Mouse (Mus musculus): ENCODE measurements around the gene Il18r1. TPM values are rescaled to one million over a fixed set of nuclear protein-coding genes. Genes with fewer than 3 reads are reported as not detected.

Gene Il18r1
- polyA plus RNA-seq, 1 experiment from 2014 or later, result 4.4 TPM

DNA sequence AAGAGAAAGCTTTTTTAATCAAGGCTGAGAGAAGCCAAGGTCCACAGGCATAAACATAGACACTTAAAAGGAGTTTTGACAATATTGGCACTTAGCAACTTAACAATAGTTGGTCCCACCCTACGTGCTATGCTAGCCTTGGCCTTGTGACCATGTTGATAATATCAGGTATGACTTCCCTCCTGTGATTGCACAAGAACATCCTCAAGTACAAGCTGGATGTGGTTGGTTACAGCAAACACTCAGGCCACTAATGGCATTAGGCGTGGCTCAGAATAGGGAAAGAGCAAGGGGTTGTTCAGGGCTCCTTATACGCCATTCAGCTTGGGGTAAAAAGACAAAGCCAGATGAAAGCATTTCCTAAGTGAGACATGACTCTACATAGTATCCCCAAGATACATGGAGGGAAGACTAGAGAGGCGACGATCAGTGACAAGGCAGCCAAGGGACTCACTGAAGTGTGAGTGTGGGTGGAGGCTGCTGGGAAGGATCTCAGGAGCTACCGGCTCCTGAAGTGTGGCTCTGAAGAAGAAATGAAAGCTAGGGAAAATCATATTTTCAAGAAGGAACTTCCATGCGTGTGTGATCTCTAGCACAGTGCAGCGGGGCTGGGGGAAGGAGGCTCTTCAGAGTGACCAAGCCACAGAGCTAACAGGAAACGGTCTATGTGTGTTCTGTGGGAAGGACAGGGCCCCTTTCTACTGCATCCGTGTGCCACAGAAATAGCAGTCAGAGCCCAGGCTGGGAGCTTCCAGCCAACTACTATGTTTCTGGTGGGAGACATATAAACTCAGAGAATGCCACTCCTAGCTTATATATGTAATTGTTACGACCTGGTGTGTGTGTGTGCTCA lies 36.4 kb downstream of the Il18r1 start:
- Histone ChIP-seq H3K27ac (ENCODE audit: low read depth, low read length) (no peak overlapping the region), H3K4me2 (replicated peaks; ENCODE audit: low read depth) (no peak overlapping the region), H3K4me1 (replicated peaks; ENCODE audit: control insufficient read depth, insufficient read depth, low read length) (no peaks in the 10 kb centered on the region), H3K9ac (ENCODE audit: low read depth, low read length) (no peak overlapping the region), H3K27me3 (replicated peaks; ENCODE audit: control insufficient read depth, insufficient read depth, low read length) (no peaks in the 10 kb centered on the region), H3K9me3 (ENCODE audit: control insufficient read depth) (no peaks in the 10 kb centered on the region), H3K4me3 (ENCODE audit: low read depth, low read length) (no peak overlapping the region), H3K36me3 (ENCODE audit: control insufficient read depth, insufficient read depth) (no peaks in the 10 kb centered on the region)
- no peak for TF ChIP-seq CTCF (IDR thresholded peaks at IDR 0.05; ENCODE audit: low read depth)
- WGBS, result 76% methylated on average over 11 of the region's 11 CpGs
- peak; percentile 31; the same call in 1 of the 2 replicates for ATAC-seq

DNA sequence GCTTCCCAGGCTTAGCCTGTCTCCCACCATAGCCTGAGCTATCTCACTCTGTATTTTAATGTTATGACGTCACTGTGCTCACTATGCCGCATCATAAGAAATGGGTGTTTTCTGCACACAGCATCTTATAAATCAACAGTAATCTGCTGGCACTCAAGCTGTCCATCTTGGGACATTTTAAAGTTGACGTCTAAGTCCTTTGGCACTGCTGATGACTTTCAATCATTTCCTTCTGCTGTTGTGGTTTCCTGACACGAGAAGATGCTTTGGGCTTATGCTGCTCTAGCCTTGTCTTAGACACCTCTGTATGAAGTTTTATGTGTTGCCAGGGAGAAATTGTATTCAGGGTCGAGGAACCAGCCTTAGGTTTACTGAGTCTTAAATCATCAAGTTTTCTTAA lies 39.2 kb downstream of the Il18r1 start:
- ATAC-seq, result no peak
- 76% methylated on average over 5 of the region's 5 CpGs for WGBS
- no peaks in the 10 kb centered on the region for H3K27me3 ChIP-seq (replicated peaks; ENCODE audit: control insufficient read depth, insufficient read depth, low read length)
- no peak for TF ChIP-seq CTCF (IDR thresholded peaks at IDR 0.05; ENCODE audit: low read depth)
- no peak overlapping the region for H3K9ac ChIP-seq (ENCODE audit: low read depth, low read length)
- no peaks in the 10 kb centered on the region for H3K4me1 ChIP-seq (replicated peaks; ENCODE audit: control insufficient read depth, insufficient read depth, low read length)
- no peak overlapping the region for H3K4me3 ChIP-seq (ENCODE audit: low read depth, low read length)
- H3K4me2 ChIP-seq (replicated peaks; ENCODE audit: low read depth), result no peak overlapping the region
- H3K27ac ChIP-seq (ENCODE audit: low read depth, low read length), result no peak overlapping the region
- no peaks in the 10 kb centered on the region for H3K9me3 ChIP-seq (ENCODE audit: control insufficient read depth)
- H3K36me3 ChIP-seq (ENCODE audit: control insufficient read depth, insufficient read depth), result no peaks in the 10 kb centered on the region

GRCm38 (mm10) chr1:40514851-40515585 lies 49.7 kb downstream of the Il18r1 start, which contains the start of gene Il18rap:
Gene Il18rap, plus strand, starts transcription at chr1:40515362.
- WGBS, result 56% methylated on average over 9 of the region's 9 CpGs
- no peaks in the 10 kb centered on the region for H3K27me3 ChIP-seq (replicated peaks; ENCODE audit: control insufficient read depth, insufficient read depth, low read length)
- no peaks in the 10 kb centered on the region for H3K9me3 ChIP-seq (ENCODE audit: control insufficient read depth)
- H3K4me1 ChIP-seq (replicated peaks; ENCODE audit: control insufficient read depth, insufficient read depth, low read length), result no peaks in the 10 kb centered on the region
- no peaks in the 10 kb centered on the region for H3K36me3 ChIP-seq (ENCODE audit: control insufficient read depth, insufficient read depth)
- no peak within 1 kb of the TSS for H3K4me3 ChIP-seq (ENCODE audit: low read depth, low read length)
- H3K9ac ChIP-seq (ENCODE audit: low read depth, low read length), result no peak within 1 kb of the TSS
- no peak within 1 kb of the TSS for H3K27ac ChIP-seq (ENCODE audit: low read depth, low read length)
- TF ChIP-seq CTCF (IDR thresholded peaks at IDR 0.05; ENCODE audit: low read depth), result no peak
- H3K4me2 ChIP-seq (replicated peaks; ENCODE audit: low read depth), result no peak within 1 kb of the TSS
- no peak for ATAC-seq

GRCm38 (mm10) chr1:40516364-40516763 lies 51.0 kb downstream of the Il18r1 start:
- Histone ChIP-seq H3K4me3 (ENCODE audit: low read depth, low read length) (no peak overlapping the region), H3K27ac (ENCODE audit: low read depth, low read length) (no peak overlapping the region), H3K4me1 (replicated peaks; ENCODE audit: control insufficient read depth, insufficient read depth, low read length) (no peaks in the 10 kb centered on the region), H3K9ac (ENCODE audit: low read depth, low read length) (no peak overlapping the region), H3K4me2 (replicated peaks; ENCODE audit: low read depth) (no peak overlapping the region), H3K9me3 (ENCODE audit: control insufficient read depth) (no peaks in the 10 kb centered on the region), H3K27me3 (replicated peaks; ENCODE audit: control insufficient read depth, insufficient read depth, low read length) (no peaks in the 10 kb centered on the region), H3K36me3 (ENCODE audit: control insufficient read depth, insufficient read depth) (no peaks in the 10 kb centered on the region)
- no peak for ATAC-seq
- TF ChIP-seq CTCF (IDR thresholded peaks at IDR 0.05; ENCODE audit: low read depth), result no peak
- 88% methylated on average over 6 of the region's 6 CpGs for WGBS

GRCm38 (mm10) chr1:40522918-40523317 lies 57.6 kb downstream of the Il18r1 start:
- no peak for ATAC-seq
- Histone ChIP-seq H3K4me2 (replicated peaks; ENCODE audit: low read depth) (no peak overlapping the region), H3K4me3 (ENCODE audit: low read depth, low read length) (no peak overlapping the region), H3K9ac (ENCODE audit: low read depth, low read length) (no peak overlapping the region), H3K27ac (ENCODE audit: low read depth, low read length) (no peak overlapping the region), H3K36me3 (ENCODE audit: control insufficient read depth, insufficient read depth) (no peaks in the 10 kb centered on the region), H3K9me3 (ENCODE audit: control insufficient read depth) (no peaks in the 10 kb centered on the region), H3K4me1 (replicated peaks; ENCODE audit: control insufficient read depth, insufficient read depth, low read length) (no peaks in the 10 kb centered on the region), H3K27me3 (replicated peaks; ENCODE audit: control insufficient read depth, insufficient read depth, low read length) (no peaks in the 10 kb centered on the region)
- WGBS, result 82% methylated on average over 7 of the region's 7 CpGs
- no peak for TF ChIP-seq CTCF (IDR thresholded peaks at IDR 0.05; ENCODE audit: low read depth)

DNA sequence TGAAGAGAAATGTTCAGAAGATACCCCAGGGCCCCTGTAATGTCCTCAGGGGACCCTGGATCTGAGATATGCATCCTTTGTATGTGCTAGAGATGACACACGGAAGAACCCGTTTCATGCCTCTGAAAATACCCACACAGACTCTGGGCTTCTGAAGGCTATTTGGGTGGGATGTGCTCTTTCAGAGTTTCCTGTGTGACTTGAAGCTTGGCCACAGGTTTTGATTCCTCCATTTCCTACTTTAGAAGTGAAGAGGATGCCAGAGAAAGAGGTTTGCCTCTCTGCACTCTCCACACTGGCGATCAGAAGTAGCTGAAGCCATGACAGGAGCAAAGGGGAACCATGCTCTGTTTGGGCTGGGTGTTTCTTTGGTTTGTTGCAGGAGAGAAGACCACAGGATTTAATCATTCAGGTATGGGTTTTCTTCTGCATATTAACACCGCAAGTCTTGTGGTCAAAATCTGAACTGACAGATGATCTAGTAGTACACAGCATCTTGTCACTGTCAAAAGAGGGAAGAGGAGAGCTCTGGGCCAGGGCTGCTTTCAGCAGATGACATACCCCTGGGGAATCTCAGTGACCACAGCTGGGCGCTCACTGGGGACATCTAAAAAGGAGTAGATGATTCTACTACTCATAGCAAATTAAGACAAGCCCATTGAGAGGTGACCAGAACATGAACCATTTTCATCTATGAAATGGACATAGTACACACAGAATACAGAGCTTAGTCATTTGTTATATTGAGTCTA lies 58.8 kb downstream of the Il18r1 start:
- ATAC-seq, result no peak
- Histone ChIP-seq H3K9me3 (ENCODE audit: control insufficient read depth) (no peaks in the 10 kb centered on the region), H3K4me1 (replicated peaks; ENCODE audit: control insufficient read depth, insufficient read depth, low read length) (no peaks in the 10 kb centered on the region), H3K27ac (ENCODE audit: low read depth, low read length) (no peak overlapping the region), H3K36me3 (ENCODE audit: control insufficient read depth, insufficient read depth) (no peaks in the 10 kb centered on the region), H3K4me2 (replicated peaks; ENCODE audit: low read depth) (no peak overlapping the region), H3K4me3 (ENCODE audit: low read depth, low read length) (no peak overlapping the region), H3K9ac (ENCODE audit: low read depth, low read length) (no peak overlapping the region), H3K27me3 (replicated peaks; ENCODE audit: control insufficient read depth, insufficient read depth, low read length) (no peaks in the 10 kb centered on the region)
- 86% methylated on average over 5 of the region's 5 CpGs for WGBS
- no peak for TF ChIP-seq CTCF (IDR thresholded peaks at IDR 0.05; ENCODE audit: low read depth)

All from intestine, postnatal 0 days (tissue).